Mouse (Mus musculus): Measurements from ENCODE around the gene Gm20388. TPM values are rescaled to one million over a fixed set of nuclear protein-coding genes. Genes with fewer than 3 reads are reported as not detected.
"Not testable (repeated sequence)": the region's sequence is repeated elsewhere in the genome, so short reads cannot be mapped to it uniquely, and the experiment has no call there.

Gm20388 gene
- polyA plus RNA-seq, 1 experiment from 2014 or later = not detected

DNA sequence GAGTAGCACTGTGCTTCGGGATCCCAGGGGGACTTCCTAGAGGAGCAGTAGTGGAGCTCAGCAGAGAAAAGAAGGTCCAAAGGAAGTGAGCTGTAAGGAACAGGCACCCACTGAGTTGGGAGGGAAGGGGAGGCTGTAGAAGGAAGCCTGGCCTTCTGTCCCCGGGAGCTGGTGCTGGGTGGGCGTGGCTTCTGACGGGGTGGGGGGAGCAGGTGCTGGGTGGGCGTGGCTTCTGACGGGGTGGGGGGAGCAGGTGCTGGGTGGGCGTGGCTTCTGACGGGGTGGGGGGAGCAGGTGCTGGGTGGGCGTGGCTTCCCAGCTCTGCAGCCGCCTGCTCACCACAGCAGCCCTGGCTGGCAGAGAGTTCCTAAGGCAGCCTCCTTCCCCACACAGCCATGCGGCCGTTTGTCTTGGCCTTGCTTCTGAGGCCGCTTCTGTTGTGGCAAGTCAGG is 2413.3 kb downstream of the Gm20388 start:
- H3K9ac ChIP-seq = peak overlapping the region; percentile 76
- 4% methylated on average over 13 of the region's 13 CpGs for WGBS (ENCODE audit: insufficient replicate concordance)
- peaks cover 93% of the 10 kb centered on the region for H3K36me3 ChIP-seq
- peaks cover 100% of the 10 kb centered on the region for H3K4me1 ChIP-seq
- ATAC-seq = 0 out of 2 replicates have a peak, but pooled peaks have one; percentile 6
- H3K27me3 ChIP-seq (replicated peaks); H3K9me3 ChIP-seq (replicated peaks): not testable (repeated sequence)
- peak overlapping the region; percentile 97 for H3K27ac ChIP-seq
- H3K4me2 ChIP-seq = peak overlapping the region; percentile 71
- H3K4me3 ChIP-seq = peak overlapping the region; percentile 34

DNA sequence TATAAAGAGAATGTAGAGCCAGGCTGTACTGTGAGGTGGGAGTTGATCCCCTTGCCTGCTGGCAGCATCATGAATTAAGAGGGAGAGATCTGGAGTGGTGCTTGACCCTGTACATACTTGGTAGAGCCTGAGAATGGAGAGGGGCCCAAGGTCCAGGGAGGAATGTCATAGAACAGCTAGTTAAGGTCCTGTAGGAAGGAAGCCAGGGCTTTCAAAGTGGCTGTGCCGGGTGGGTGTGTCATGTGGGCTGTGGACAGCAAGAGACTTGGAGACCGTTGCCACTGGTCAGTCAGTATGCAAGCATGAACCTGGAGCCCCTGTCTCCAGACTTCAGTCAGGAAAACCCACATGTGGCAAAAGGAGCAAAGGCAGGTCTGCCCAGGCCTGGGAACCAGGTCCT is 2414.6 kb downstream of the Gm20388 start:
- Histone ChIP-seq H3K9ac (peak overlapping the region; percentile 76), H3K4me2 (peak overlapping the region; percentile 71)

DNA sequence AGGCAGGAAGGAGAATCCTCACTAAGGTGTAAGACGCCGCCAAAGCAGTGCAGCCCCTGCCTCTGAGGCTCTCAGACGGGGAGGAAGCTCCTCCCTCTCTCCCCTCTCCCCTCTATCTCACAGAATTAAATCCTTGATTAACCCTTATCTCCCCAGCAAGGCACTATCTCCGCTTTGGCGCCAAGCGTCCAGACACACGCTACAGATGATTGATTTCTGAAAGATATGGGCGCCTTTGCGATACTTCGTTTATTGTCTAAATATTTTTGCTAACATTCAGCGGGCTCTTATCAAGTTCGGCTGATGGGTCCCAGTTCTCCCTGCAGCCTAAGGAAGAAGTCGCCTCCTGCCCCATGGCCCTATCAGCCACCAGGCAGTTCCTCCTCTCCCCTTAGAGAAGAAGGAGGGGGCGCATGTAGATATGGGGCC is 2415.5 kb downstream of the Gm20388 start:
- Histone ChIP-seq H3K27ac (peak overlapping the region; percentile 97), H3K36me3 (peaks cover 93% of the 10 kb centered on the region), H3K4me1 (peaks cover 100% of the 10 kb centered on the region), H3K9ac (peak overlapping the region; percentile 76), H3K4me3 (peak overlapping the region; percentile 8; the same call in 1 of the 2 replicates), H3K27me3 (replicated peaks) (no peaks in the 10 kb centered on the region), H3K9me3 (replicated peaks) (no peaks in the 10 kb centered on the region), H3K4me2 (peak overlapping the region; percentile 71)
- ATAC-seq = no peak
- 9% methylated on average over 14 of the region's 14 CpGs for WGBS (ENCODE audit: insufficient replicate concordance)

More for the DNA sequence above, 2414.6 kb downstream of the Gm20388 start:
- peak overlapping the region; percentile 97 for H3K27ac ChIP-seq
- H3K4me1 ChIP-seq = peaks cover 100% of the 10 kb centered on the region
- WGBS (ENCODE audit: insufficient replicate concordance) = 43% methylated on average over 2 of the region's 2 CpGs
- no peaks in the 10 kb centered on the region for H3K27me3 ChIP-seq (replicated peaks)
- no peaks in the 10 kb centered on the region for H3K9me3 ChIP-seq (replicated peaks)
- ATAC-seq = no peak
- peak overlapping the region; percentile 8; the same call in 1 of the 2 replicates for H3K4me3 ChIP-seq
- H3K36me3 ChIP-seq = peaks cover 93% of the 10 kb centered on the region

DNA sequence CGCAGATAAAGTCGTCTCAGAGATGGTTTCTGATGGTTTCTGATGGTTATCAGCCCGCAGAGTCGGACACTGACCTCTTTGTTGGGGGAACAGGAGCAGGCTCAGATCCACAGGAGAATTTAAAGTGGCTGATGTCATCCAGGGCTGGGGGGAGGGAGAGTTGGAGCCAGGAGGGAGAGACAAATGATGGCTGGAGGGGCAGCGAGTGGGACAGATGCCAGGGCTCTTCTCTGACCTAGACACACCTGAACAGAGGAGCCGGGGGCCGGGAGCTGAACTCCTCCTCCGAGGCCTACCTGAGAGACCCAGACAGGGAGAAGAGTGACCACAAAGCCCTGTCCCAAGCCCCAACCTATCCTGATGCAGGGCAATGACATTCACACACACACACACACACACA is 2418.4 kb downstream of the Gm20388 start:
- Histone ChIP-seq H3K27me3 (replicated peaks) (no peaks in the 10 kb centered on the region), H3K4me2 (peak overlapping the region; percentile 50), H3K27ac (peak overlapping the region; percentile 97), H3K9me3 (replicated peaks) (no peaks in the 10 kb centered on the region), H3K4me1 (peaks cover 95% of the 10 kb centered on the region), H3K9ac (peak overlapping the region; percentile 67), H3K4me3 (peak overlapping the region; percentile 18; the same call in 1 of the 2 replicates), H3K36me3 (peaks cover 100% of the 10 kb centered on the region)
- ATAC-seq = no peak
- WGBS (ENCODE audit: insufficient replicate concordance) = 71% methylated on average over 8 of the region's 8 CpGs

GRCm38 (mm10) chr8:122329553-122330239 is 2419.1 kb downstream of the Gm20388 start:
- peaks cover 100% of the 10 kb centered on the region for H3K36me3 ChIP-seq
- H3K4me2 ChIP-seq = peak overlapping the region; percentile 50
- peaks cover 6% of the 10 kb centered on the region for H3K9me3 ChIP-seq (replicated peaks)
- peak; percentile 55 for ATAC-seq
- H3K4me1 ChIP-seq = peaks cover 88% of the 10 kb centered on the region
- H3K27me3 ChIP-seq (replicated peaks) = no peaks in the 10 kb centered on the region
- 46% methylated on average over 22 of the region's 22 CpGs for WGBS (ENCODE audit: insufficient replicate concordance)
- H3K9ac ChIP-seq = peak overlapping the region; percentile 67
- peak overlapping the region; percentile 18; the same call in 1 of the 2 replicates for H3K4me3 ChIP-seq
- peak overlapping the region; percentile 97 for H3K27ac ChIP-seq

- Histone ChIP-seq H3K9ac (peak overlapping the region; percentile 67), H3K36me3 (peaks cover 100% of the 10 kb centered on the region), H3K4me2 (peak overlapping the region; percentile 50), H3K27me3 (replicated peaks) (no peaks in the 10 kb centered on the region), H3K4me3 (no peak overlapping the region), H3K27ac (peak overlapping the region; percentile 97), H3K4me1 (peaks cover 83% of the 10 kb centered on the region), H3K9me3 (replicated peaks) (peaks cover 15% of the 10 kb centered on the region)
- WGBS (ENCODE audit: insufficient replicate concordance) = 53% methylated on average over 12 of the region's 12 CpGs
- ATAC-seq = peak; percentile 62
Observed at GRCm38 (mm10) chr8:122330446-122331133, 2419.9 kb downstream of the Gm20388 start.

- Histone ChIP-seq H3K4me2 (peak overlapping the region; percentile 50; the same call in 1 of the 2 replicates), H3K36me3 (peaks cover 100% of the 10 kb centered on the region), H3K9me3 (replicated peaks) (peaks cover 20% of the 10 kb centered on the region), H3K27me3 (replicated peaks) (no peaks in the 10 kb centered on the region), H3K27ac (peak overlapping the region; percentile 97), H3K4me1 (peaks cover 83% of the 10 kb centered on the region), H3K9ac (peak overlapping the region; percentile 67; the same call in 1 of the 2 replicates), H3K4me3 (no peak overlapping the region)
- ATAC-seq = no peak
- WGBS (ENCODE audit: insufficient replicate concordance) = 67% methylated on average over 3 of the region's 3 CpGs
Observed at GRCm38 (mm10) chr8:122331134-122331523, 2420.5 kb downstream of the Gm20388 start.

- no peaks in the 10 kb centered on the region for H3K27me3 ChIP-seq (replicated peaks)
- H3K4me2 ChIP-seq = no peak overlapping the region
- H3K9ac ChIP-seq = no peak overlapping the region
- 83% methylated on average over 6 of the region's 6 CpGs for WGBS (ENCODE audit: insufficient replicate concordance)
- no peak overlapping the region for H3K4me3 ChIP-seq
- peaks cover 29% of the 10 kb centered on the region for H3K9me3 ChIP-seq (replicated peaks)
- no peak for ATAC-seq
- peak overlapping the region; percentile 60 for H3K27ac ChIP-seq
- peaks cover 77% of the 10 kb centered on the region for H3K4me1 ChIP-seq
- peaks cover 100% of the 10 kb centered on the region for H3K36me3 ChIP-seq
Observed at GRCm38 (mm10) chr8:122332753-122333506, 2422.3 kb downstream of the Gm20388 start.

DNA sequence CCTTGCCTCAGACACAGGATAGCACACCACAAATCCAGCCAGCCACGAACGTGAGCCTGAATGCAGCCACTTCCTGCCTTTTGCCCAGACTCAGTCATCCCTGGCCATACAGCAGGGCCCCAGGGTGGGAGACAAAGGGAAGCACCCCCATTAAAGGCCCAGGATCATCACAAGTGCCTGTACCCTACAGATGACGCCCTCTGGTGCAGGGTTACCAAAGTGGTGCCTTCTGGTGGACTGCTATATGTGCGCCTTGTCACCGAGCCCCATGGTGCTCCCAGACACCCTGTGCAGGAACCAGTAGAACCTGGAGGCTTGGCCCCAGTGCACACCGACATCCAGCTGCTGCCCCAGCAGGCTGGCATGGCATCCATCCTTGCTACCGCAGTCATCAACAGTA is 2422.9 kb downstream of the Gm20388 start:
- Histone ChIP-seq H3K9ac (no peak overlapping the region), H3K36me3 (peaks cover 100% of the 10 kb centered on the region), H3K4me1 (peaks cover 72% of the 10 kb centered on the region), H3K9me3 (replicated peaks) (peaks cover 29% of the 10 kb centered on the region), H3K27ac (0 out of 2 replicates have a peak overlapping the region, but pooled peaks have one; percentile 60), H3K27me3 (replicated peaks) (no peaks in the 10 kb centered on the region), H3K4me3 (no peak overlapping the region), H3K4me2 (no peak overlapping the region)
- 94% methylated on average over 7 of the region's 7 CpGs for WGBS (ENCODE audit: insufficient replicate concordance)
- no peak for ATAC-seq

DNA sequence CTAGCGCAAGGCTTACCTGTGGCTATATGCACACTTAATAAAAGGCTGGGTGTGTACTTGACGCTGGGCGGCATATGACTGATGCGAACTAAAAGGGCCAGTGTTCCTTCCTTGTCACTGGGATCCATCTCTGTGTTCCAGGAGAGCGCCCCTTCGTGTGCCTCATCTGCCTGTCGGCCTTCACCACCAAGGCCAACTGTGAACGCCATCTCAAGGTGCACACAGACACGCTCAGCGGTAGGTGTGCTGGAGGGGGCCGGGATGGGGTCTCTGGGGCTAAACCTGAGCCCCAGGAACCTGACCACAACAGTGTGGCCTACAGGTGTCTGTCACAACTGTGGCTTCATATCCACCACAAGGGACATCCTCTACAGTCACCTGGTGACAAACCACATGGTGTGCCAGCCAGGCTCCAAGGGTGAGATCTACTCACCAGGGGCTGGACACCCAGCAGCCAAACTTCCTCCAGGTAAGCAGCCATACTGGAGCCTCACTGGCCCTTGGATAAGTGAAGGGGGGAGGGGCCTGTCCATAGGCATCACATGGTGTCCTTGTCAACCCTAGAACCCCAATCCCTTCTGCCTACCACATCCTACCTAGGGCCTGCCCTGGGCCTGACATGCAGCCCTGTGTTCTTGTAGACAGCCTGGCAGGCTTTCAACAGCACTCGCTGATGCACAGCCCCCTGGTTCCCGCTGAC is 2424.3 kb downstream of the Gm20388 start:
- peaks cover 100% of the 10 kb centered on the region for H3K36me3 ChIP-seq
- no peak overlapping the region for H3K4me2 ChIP-seq
- WGBS (ENCODE audit: insufficient replicate concordance) = 93% methylated on average over 13 of the region's 13 CpGs
- H3K9me3 ChIP-seq (replicated peaks) = peaks cover 29% of the 10 kb centered on the region
- no peak overlapping the region for H3K9ac ChIP-seq
- ATAC-seq = no peak
- H3K4me3 ChIP-seq = no peak overlapping the region
- peaks cover 72% of the 10 kb centered on the region for H3K4me1 ChIP-seq
- H3K27ac ChIP-seq = no peak overlapping the region
- H3K27me3 ChIP-seq (replicated peaks) = no peaks in the 10 kb centered on the region

- ATAC-seq = no peak
- WGBS (ENCODE audit: insufficient replicate concordance) = 81% methylated on average over 57 of the region's 57 CpGs
- H3K27ac ChIP-seq = no peak overlapping the region
Observed at GRCm38 (mm10) chr8:122335638-122336250, 2425.1 kb downstream of the Gm20388 start.

More at GRCm38 (mm10) chr8:122335638-122336250, 2425.1 kb downstream of the Gm20388 start:
- peaks cover 29% of the 10 kb centered on the region for H3K9me3 ChIP-seq (replicated peaks)
- H3K36me3 ChIP-seq = peaks cover 94% of the 10 kb centered on the region
- peak overlapping the region; percentile 20; the same call in 1 of the 2 replicates for H3K4me3 ChIP-seq
- peaks cover 72% of the 10 kb centered on the region for H3K4me1 ChIP-seq
- H3K27me3 ChIP-seq (replicated peaks) = no peaks in the 10 kb centered on the region
- H3K4me2 ChIP-seq = peak overlapping the region; percentile 38
- no peak overlapping the region for H3K9ac ChIP-seq

All from liver, embryonic 12.5 days (tissue).